Mouse (Mus musculus): Measurements from ENCODE around the gene Tshz2. TPM values are rescaled to one million over a fixed set of nuclear protein-coding genes. Genes with fewer than 3 reads are reported as not detected.
A peak's percentile ranks its signal among the peaks of the same experiment; 100 is the strongest.

The Tshz2 gene
- polyA plus RNA-seq, 1 experiment from 2014 or later: 5.3 TPM

GRCm38 (mm10) chr2:169750574-169751491 is 118.0 kb downstream of the Tshz2 start:
- WGBS (ENCODE audit: insufficient replicate concordance): 40% methylated on average over 15 of the region's 15 CpGs
- Histone ChIP-seq H3K4me3 (ENCODE audit: low read depth, low read length) (no peak overlapping the region), H3K27ac (ENCODE audit: low read depth, low read length) (peak overlapping the region; percentile 17), H3K27me3 (ENCODE audit: control insufficient read depth, insufficient read depth, low read length) (no peaks in the 10 kb centered on the region), H3K9ac (ENCODE audit: low read depth, low read length) (no peak overlapping the region), H3K4me2 (no peak overlapping the region), H3K36me3 (ENCODE audit: control insufficient read depth, insufficient read depth, low read length) (no peaks in the 10 kb centered on the region), H3K4me1 (ENCODE audit: control insufficient read depth, insufficient read depth, low read length) (peaks cover 18% of the 10 kb centered on the region), H3K9me3 (replicated peaks; ENCODE audit: control insufficient read depth, low read length) (no peaks in the 10 kb centered on the region)
- ATAC-seq (replicated peaks; ENCODE audit: insufficient number of reproducible peaks, low FRiP score, low TSS enrichment): 0 out of 2 replicates have a peak, but pooled peaks have one; percentile 46

GRCm38 (mm10) chr2:169752126-169752525 is 119.3 kb downstream of the Tshz2 start:
- Histone ChIP-seq H3K4me3 (ENCODE audit: low read depth, low read length) (no peak overlapping the region), H3K27me3 (ENCODE audit: control insufficient read depth, insufficient read depth, low read length) (no peaks in the 10 kb centered on the region), H3K36me3 (ENCODE audit: control insufficient read depth, insufficient read depth, low read length) (no peaks in the 10 kb centered on the region), H3K9me3 (replicated peaks; ENCODE audit: control insufficient read depth, low read length) (no peaks in the 10 kb centered on the region), H3K4me1 (ENCODE audit: control insufficient read depth, insufficient read depth, low read length) (peaks cover 15% of the 10 kb centered on the region), H3K4me2 (no peak overlapping the region), H3K9ac (ENCODE audit: low read depth, low read length) (no peak overlapping the region), H3K27ac (ENCODE audit: low read depth, low read length) (no peak overlapping the region)
- 92% methylated on average over 9 of the region's 9 CpGs for WGBS (ENCODE audit: insufficient replicate concordance)
- ATAC-seq (replicated peaks; ENCODE audit: insufficient number of reproducible peaks, low FRiP score, low TSS enrichment): no peak

GRCm38 (mm10) chr2:169753432-169753831 is 120.6 kb downstream of the Tshz2 start:
- whole genome bisulfite sequencing (ENCODE audit: insufficient replicate concordance): 82% methylated on average over 9 of the region's 9 CpGs
- Histone ChIP-seq H3K4me3 (ENCODE audit: low read depth, low read length) (no peak overlapping the region), H3K9ac (ENCODE audit: low read depth, low read length) (no peak overlapping the region), H3K27ac (ENCODE audit: low read depth, low read length) (no peak overlapping the region), H3K27me3 (ENCODE audit: control insufficient read depth, insufficient read depth, low read length) (no peaks in the 10 kb centered on the region), H3K4me2 (no peak overlapping the region), H3K9me3 (replicated peaks; ENCODE audit: control insufficient read depth, low read length) (no peaks in the 10 kb centered on the region), H3K4me1 (ENCODE audit: control insufficient read depth, insufficient read depth, low read length) (peaks cover 11% of the 10 kb centered on the region), H3K36me3 (ENCODE audit: control insufficient read depth, insufficient read depth, low read length) (no peaks in the 10 kb centered on the region)
- no peak for ATAC-seq (replicated peaks; ENCODE audit: insufficient number of reproducible peaks, low FRiP score, low TSS enrichment)

GRCm38 (mm10) chr2:169755091-169755490 is 122.3 kb downstream of the Tshz2 start:
- Histone ChIP-seq H3K9ac (ENCODE audit: low read depth, low read length) (no peak overlapping the region), H3K27ac (ENCODE audit: low read depth, low read length) (no peak overlapping the region), H3K36me3 (ENCODE audit: control insufficient read depth, insufficient read depth, low read length) (no peaks in the 10 kb centered on the region), H3K4me3 (ENCODE audit: low read depth, low read length) (no peak overlapping the region), H3K27me3 (ENCODE audit: control insufficient read depth, insufficient read depth, low read length) (no peaks in the 10 kb centered on the region), H3K4me2 (no peak overlapping the region), H3K9me3 (replicated peaks; ENCODE audit: control insufficient read depth, low read length) (no peaks in the 10 kb centered on the region), H3K4me1 (ENCODE audit: control insufficient read depth, insufficient read depth, low read length) (peaks cover 11% of the 10 kb centered on the region)
- no peak for ATAC-seq (replicated peaks; ENCODE audit: insufficient number of reproducible peaks, low FRiP score, low TSS enrichment)
- 72% methylated on average over 7 of the region's 7 CpGs for WGBS (ENCODE audit: insufficient replicate concordance)

GRCm38 (mm10) chr2:169758120-169758519 is 125.3 kb downstream of the Tshz2 start:
- H3K27me3 ChIP-seq (ENCODE audit: control insufficient read depth, insufficient read depth, low read length): no peaks in the 10 kb centered on the region
- H3K9me3 ChIP-seq (replicated peaks; ENCODE audit: control insufficient read depth, low read length): no peaks in the 10 kb centered on the region
- no peak overlapping the region for H3K4me3 ChIP-seq (ENCODE audit: low read depth, low read length)
- H3K4me2 ChIP-seq: no peak overlapping the region
- 65% methylated on average over 6 of the region's 6 CpGs for WGBS (ENCODE audit: insufficient replicate concordance)
- H3K27ac ChIP-seq (ENCODE audit: low read depth, low read length): no peak overlapping the region
- H3K36me3 ChIP-seq (ENCODE audit: control insufficient read depth, insufficient read depth, low read length): no peaks in the 10 kb centered on the region
- H3K4me1 ChIP-seq (ENCODE audit: control insufficient read depth, insufficient read depth, low read length): no peaks in the 10 kb centered on the region
- no peak overlapping the region for H3K9ac ChIP-seq (ENCODE audit: low read depth, low read length)
- no peak for ATAC-seq (replicated peaks; ENCODE audit: insufficient number of reproducible peaks, low FRiP score, low TSS enrichment)

- Histone ChIP-seq H3K4me1 (ENCODE audit: control insufficient read depth, insufficient read depth, low read length) (no peaks in the 10 kb centered on the region), H3K9ac (ENCODE audit: low read depth, low read length) (no peak overlapping the region), H3K9me3 (replicated peaks; ENCODE audit: control insufficient read depth, low read length) (no peaks in the 10 kb centered on the region), H3K4me2 (no peak overlapping the region), H3K27ac (ENCODE audit: low read depth, low read length) (no peak overlapping the region), H3K4me3 (ENCODE audit: low read depth, low read length) (no peak overlapping the region), H3K27me3 (ENCODE audit: control insufficient read depth, insufficient read depth, low read length) (no peaks in the 10 kb centered on the region), H3K36me3 (ENCODE audit: control insufficient read depth, insufficient read depth, low read length) (no peaks in the 10 kb centered on the region)
- 94% methylated on average over 1 of the region's 1 CpGs for WGBS (ENCODE audit: insufficient replicate concordance)
- no peak for ATAC-seq (replicated peaks; ENCODE audit: insufficient number of reproducible peaks, low FRiP score, low TSS enrichment)
Measured at GRCm38 (mm10) chr2:169760117-169760516, 127.3 kb downstream of the Tshz2 start.

GRCm38 (mm10) chr2:169761726-169762125 is 128.9 kb downstream of the Tshz2 start:
- no peak for ATAC-seq (replicated peaks; ENCODE audit: insufficient number of reproducible peaks, low FRiP score, low TSS enrichment)
- peaks cover 5% of the 10 kb centered on the region for H3K4me1 ChIP-seq (ENCODE audit: control insufficient read depth, insufficient read depth, low read length)
- no peaks in the 10 kb centered on the region for H3K9me3 ChIP-seq (replicated peaks; ENCODE audit: control insufficient read depth, low read length)
- H3K36me3 ChIP-seq (ENCODE audit: control insufficient read depth, insufficient read depth, low read length): no peaks in the 10 kb centered on the region
- H3K4me2 ChIP-seq: no peak overlapping the region
- H3K27ac ChIP-seq (ENCODE audit: low read depth, low read length): no peak overlapping the region
- no peak overlapping the region for H3K9ac ChIP-seq (ENCODE audit: low read depth, low read length)
- no peaks in the 10 kb centered on the region for H3K27me3 ChIP-seq (ENCODE audit: control insufficient read depth, insufficient read depth, low read length)
- H3K4me3 ChIP-seq (ENCODE audit: low read depth, low read length): no peak overlapping the region
- 36% methylated on average over 3 of the region's 3 CpGs for WGBS (ENCODE audit: insufficient replicate concordance)

- no peak overlapping the region for H3K27ac ChIP-seq (ENCODE audit: low read depth, low read length)
- no peak for ATAC-seq (replicated peaks; ENCODE audit: insufficient number of reproducible peaks, low FRiP score, low TSS enrichment)
Measured at GRCm38 (mm10) chr2:169762301-169762700, 129.5 kb downstream of the Tshz2 start.

GRCm38 (mm10) chr2:169763716-169764115 is 130.9 kb downstream of the Tshz2 start:
- 73% methylated on average over 8 of the region's 8 CpGs for WGBS (ENCODE audit: insufficient replicate concordance)
- H3K36me3 ChIP-seq (ENCODE audit: control insufficient read depth, insufficient read depth, low read length): no peaks in the 10 kb centered on the region

More at GRCm38 (mm10) chr2:169762301-169762700, 129.5 kb downstream of the Tshz2 start:
- H3K4me2 ChIP-seq: no peak overlapping the region
- H3K36me3 ChIP-seq (ENCODE audit: control insufficient read depth, insufficient read depth, low read length): no peaks in the 10 kb centered on the region
- H3K9me3 ChIP-seq (replicated peaks; ENCODE audit: control insufficient read depth, low read length): no peaks in the 10 kb centered on the region
- no peaks in the 10 kb centered on the region; the same call in 1 of the 2 replicates for H3K27me3 ChIP-seq (ENCODE audit: control insufficient read depth, insufficient read depth, low read length)
- H3K4me1 ChIP-seq (ENCODE audit: control insufficient read depth, insufficient read depth, low read length): peaks cover 5% of the 10 kb centered on the region
- H3K4me3 ChIP-seq (ENCODE audit: low read depth, low read length): no peak overlapping the region
- H3K9ac ChIP-seq (ENCODE audit: low read depth, low read length): no peak overlapping the region
- WGBS (ENCODE audit: insufficient replicate concordance): 72% methylated on average over 8 of the region's 8 CpGs

More at GRCm38 (mm10) chr2:169763716-169764115, 130.9 kb downstream of the Tshz2 start:
- Histone ChIP-seq H3K27ac (ENCODE audit: low read depth, low read length) (no peak overlapping the region), H3K4me2 (no peak overlapping the region), H3K4me3 (ENCODE audit: low read depth, low read length) (no peak overlapping the region), H3K9me3 (replicated peaks; ENCODE audit: control insufficient read depth, low read length) (no peaks in the 10 kb centered on the region), H3K4me1 (ENCODE audit: control insufficient read depth, insufficient read depth, low read length) (peaks cover 5% of the 10 kb centered on the region), H3K27me3 (ENCODE audit: control insufficient read depth, insufficient read depth, low read length) (no peaks in the 10 kb centered on the region; the same call in 1 of the 2 replicates), H3K9ac (ENCODE audit: low read depth, low read length) (no peak overlapping the region)
- ATAC-seq (replicated peaks; ENCODE audit: insufficient number of reproducible peaks, low FRiP score, low TSS enrichment): no peak

Data from heart, embryonic 11.5 days (tissue).